Mouse (Mus musculus): ENCODE data around the gene Pdrg1. TPM values are rescaled to one million over a fixed set of nuclear protein-coding genes. Genes with fewer than 3 reads are reported as not detected.
A peak's percentile ranks its signal among the peaks of the same experiment; 100 is the strongest.

Gene Pdrg1
- polyA plus RNA-seq, 1 experiment from 2014 or later: 53.9 TPM

GRCm38 (mm10) chr2:153051537-153051936 lies 36.3 kb upstream of the Pdrg1 start:
- Histone ChIP-seq H3K27ac (ENCODE audit: low read depth) (no peak overlapping the region), H3K9ac (ENCODE audit: low read length) (no peak overlapping the region), H3K9me3 (ENCODE audit: control insufficient read depth, low read length) (no peaks in the 10 kb centered on the region), H3K36me3 (ENCODE audit: control insufficient read depth, insufficient read depth, low read length) (no peaks in the 10 kb centered on the region), H3K4me2 (ENCODE audit: low read length) (no peak overlapping the region), H3K4me1 (replicated peaks; ENCODE audit: control insufficient read depth, insufficient read depth, low read length) (no peaks in the 10 kb centered on the region), H3K27me3 (replicated peaks; ENCODE audit: control insufficient read depth, insufficient read depth, low read length) (peaks cover 45% of the 10 kb centered on the region), H3K4me3 (ENCODE audit: low read depth, low read length) (no peak overlapping the region)
- ATAC-seq (replicated peaks; ENCODE audit: low FRiP score, low TSS enrichment, low read depth) (no peak), DNase-seq (ENCODE audit: low spot score) (no peak)
- WGBS: 74% methylated on average over 9 of the region's 9 CpGs

- H3K4me2 ChIP-seq (ENCODE audit: low read length): no peak overlapping the region
- peaks cover 2% of the 10 kb centered on the region; the same call in 1 of the 2 replicates for H3K4me1 ChIP-seq (replicated peaks; ENCODE audit: control insufficient read depth, insufficient read depth, low read length)
- DNase-seq (ENCODE audit: low spot score) (no peak), ATAC-seq (replicated peaks; ENCODE audit: low FRiP score, low TSS enrichment, low read depth) (no peak)
- H3K27ac ChIP-seq (ENCODE audit: low read depth): no peak overlapping the region
- no peaks in the 10 kb centered on the region for H3K9me3 ChIP-seq (ENCODE audit: control insufficient read depth, low read length)
- no peak overlapping the region for H3K9ac ChIP-seq (ENCODE audit: low read length)
- H3K27me3 ChIP-seq (replicated peaks; ENCODE audit: control insufficient read depth, insufficient read depth, low read length): peaks cover 45% of the 10 kb centered on the region
- no peak overlapping the region for H3K4me3 ChIP-seq (ENCODE audit: low read depth, low read length)
- 76% methylated on average over 6 of the region's 6 CpGs for WGBS
- H3K36me3 ChIP-seq (ENCODE audit: control insufficient read depth, insufficient read depth, low read length): no peaks in the 10 kb centered on the region
Observed at GRCm38 (mm10) chr2:153051095-153051494, 35.9 kb upstream of the Pdrg1 start.

GRCm38 (mm10) chr2:153049997-153050358 lies 34.8 kb upstream of the Pdrg1 start:
- peaks cover 7% of the 10 kb centered on the region; the same call in 1 of the 2 replicates for H3K4me1 ChIP-seq (replicated peaks; ENCODE audit: control insufficient read depth, insufficient read depth, low read length)
- no peaks in the 10 kb centered on the region for H3K36me3 ChIP-seq (ENCODE audit: control insufficient read depth, insufficient read depth, low read length)
- no peak overlapping the region for H3K4me3 ChIP-seq (ENCODE audit: low read depth, low read length)
- H3K27ac ChIP-seq (ENCODE audit: low read depth): no peak overlapping the region
- DNase-seq (ENCODE audit: low spot score) (no peak), ATAC-seq (replicated peaks; ENCODE audit: low FRiP score, low TSS enrichment, low read depth) (no peak)
- WGBS: 82% methylated on average over 4 of the region's 4 CpGs
- H3K27me3 ChIP-seq (replicated peaks; ENCODE audit: control insufficient read depth, insufficient read depth, low read length): peaks cover 44% of the 10 kb centered on the region
- no peaks in the 10 kb centered on the region for H3K9me3 ChIP-seq (ENCODE audit: control insufficient read depth, low read length)
- H3K9ac ChIP-seq (ENCODE audit: low read length): no peak overlapping the region
- no peak overlapping the region for H3K4me2 ChIP-seq (ENCODE audit: low read length)

GRCm38 (mm10) chr2:153049288-153049996 lies 34.2 kb upstream of the Pdrg1 start:
- no peaks in the 10 kb centered on the region for H3K9me3 ChIP-seq (ENCODE audit: control insufficient read depth, low read length)
- 33% methylated on average over 9 of the region's 9 CpGs for WGBS
- ATAC-seq (replicated peaks; ENCODE audit: low FRiP score, low TSS enrichment, low read depth) (no peak), DNase-seq (ENCODE audit: low spot score) (no peak)
- H3K4me3 ChIP-seq (ENCODE audit: low read depth, low read length): no peak overlapping the region
- peaks cover 7% of the 10 kb centered on the region; the same call in 1 of the 2 replicates for H3K4me1 ChIP-seq (replicated peaks; ENCODE audit: control insufficient read depth, insufficient read depth, low read length)
- H3K36me3 ChIP-seq (ENCODE audit: control insufficient read depth, insufficient read depth, low read length): no peaks in the 10 kb centered on the region
- no peak overlapping the region for H3K4me2 ChIP-seq (ENCODE audit: low read length)
- H3K27ac ChIP-seq (ENCODE audit: low read depth): no peak overlapping the region
- H3K9ac ChIP-seq (ENCODE audit: low read length): no peak overlapping the region
- H3K27me3 ChIP-seq (replicated peaks; ENCODE audit: control insufficient read depth, insufficient read depth, low read length): peaks cover 42% of the 10 kb centered on the region

- no peak overlapping the region for H3K4me3 ChIP-seq (ENCODE audit: low read depth, low read length)
Observed at GRCm38 (mm10) chr2:153047828-153048465, 32.7 kb upstream of the Pdrg1 start.

GRCm38 (mm10) chr2:153045884-153046299 lies 30.7 kb upstream of the Pdrg1 start:
- H3K4me3 ChIP-seq (ENCODE audit: low read depth, low read length): no peak overlapping the region
- no peak overlapping the region for H3K9ac ChIP-seq (ENCODE audit: low read length)
- H3K36me3 ChIP-seq (ENCODE audit: control insufficient read depth, insufficient read depth, low read length): no peaks in the 10 kb centered on the region
- ATAC-seq (replicated peaks; ENCODE audit: low FRiP score, low TSS enrichment, low read depth) (no peak), DNase-seq (ENCODE audit: low spot score) (peak; percentile 61)
- no peak overlapping the region for H3K27ac ChIP-seq (ENCODE audit: low read depth)
- no peaks in the 10 kb centered on the region for H3K9me3 ChIP-seq (ENCODE audit: control insufficient read depth, low read length)
- H3K27me3 ChIP-seq (replicated peaks; ENCODE audit: control insufficient read depth, insufficient read depth, low read length): peaks cover 6% of the 10 kb centered on the region
- peaks cover 7% of the 10 kb centered on the region; the same call in 1 of the 2 replicates for H3K4me1 ChIP-seq (replicated peaks; ENCODE audit: control insufficient read depth, insufficient read depth, low read length)
- WGBS: 26% methylated on average over 8 of the region's 8 CpGs
- H3K4me2 ChIP-seq (ENCODE audit: low read length): no peak overlapping the region

More at GRCm38 (mm10) chr2:153047828-153048465, 32.7 kb upstream of the Pdrg1 start:
- WGBS: 38% methylated on average over 17 of the region's 17 CpGs
- Histone ChIP-seq H3K27ac (ENCODE audit: low read depth) (no peak overlapping the region), H3K4me1 (replicated peaks; ENCODE audit: control insufficient read depth, insufficient read depth, low read length) (peaks cover 7% of the 10 kb centered on the region; the same call in 1 of the 2 replicates), H3K27me3 (replicated peaks; ENCODE audit: control insufficient read depth, insufficient read depth, low read length) (peaks cover 27% of the 10 kb centered on the region), H3K4me2 (ENCODE audit: low read length) (no peak overlapping the region), H3K9ac (ENCODE audit: low read length) (no peak overlapping the region), H3K36me3 (ENCODE audit: control insufficient read depth, insufficient read depth, low read length) (no peaks in the 10 kb centered on the region), H3K9me3 (ENCODE audit: control insufficient read depth, low read length) (no peaks in the 10 kb centered on the region)
- DNase-seq (ENCODE audit: low spot score): peak; percentile 76
- ATAC-seq (replicated peaks; ENCODE audit: low FRiP score, low TSS enrichment, low read depth): no peak

GRCm38 (mm10) chr2:153043886-153044285 lies 28.7 kb upstream of the Pdrg1 start:
- Histone ChIP-seq H3K4me2 (ENCODE audit: low read length) (no peak overlapping the region), H3K27me3 (replicated peaks; ENCODE audit: control insufficient read depth, insufficient read depth, low read length) (no peaks in the 10 kb centered on the region), H3K36me3 (ENCODE audit: control insufficient read depth, insufficient read depth, low read length) (no peaks in the 10 kb centered on the region), H3K9me3 (ENCODE audit: control insufficient read depth, low read length) (no peaks in the 10 kb centered on the region), H3K4me1 (replicated peaks; ENCODE audit: control insufficient read depth, insufficient read depth, low read length) (peaks cover 7% of the 10 kb centered on the region; the same call in 1 of the 2 replicates), H3K4me3 (ENCODE audit: low read depth, low read length) (no peak overlapping the region), H3K9ac (ENCODE audit: low read length) (no peak overlapping the region), H3K27ac (ENCODE audit: low read depth) (no peak overlapping the region)
- DNase-seq (ENCODE audit: low spot score) (no peak), ATAC-seq (replicated peaks; ENCODE audit: low FRiP score, low TSS enrichment, low read depth) (no peak)
- 38% methylated on average over 3 of the region's 3 CpGs for WGBS

- H3K36me3 ChIP-seq (ENCODE audit: control insufficient read depth, insufficient read depth, low read length): no peaks in the 10 kb centered on the region
- 18% methylated on average over 2 of the region's 2 CpGs for WGBS
- no peak overlapping the region for H3K9ac ChIP-seq (ENCODE audit: low read length)
- peaks cover 35% of the 10 kb centered on the region for H3K27me3 ChIP-seq (replicated peaks; ENCODE audit: control insufficient read depth, insufficient read depth, low read length)
- no peak overlapping the region for H3K4me2 ChIP-seq (ENCODE audit: low read length)
- no peak for ATAC-seq (replicated peaks; ENCODE audit: low FRiP score, low TSS enrichment, low read depth)
- H3K4me1 ChIP-seq (replicated peaks; ENCODE audit: control insufficient read depth, insufficient read depth, low read length): no peaks in the 10 kb centered on the region
- no peaks in the 10 kb centered on the region for H3K9me3 ChIP-seq (ENCODE audit: control insufficient read depth, low read length)
- no peak for DNase-seq (ENCODE audit: low spot score)
- no peak overlapping the region for H3K27ac ChIP-seq (ENCODE audit: low read depth)
- H3K4me3 ChIP-seq (ENCODE audit: low read depth, low read length): no peak overlapping the region
Observed at GRCm38 (mm10) chr2:153036690-153037089, 21.5 kb upstream of the Pdrg1 start.
